Mouse (Mus musculus) c-Kit-positive CD71-positive TER-119-negative erythroid progenitor cells, embryonic 14.5 days (primary cell): Measurements from ENCODE around the gene C1qtnf7.

ENCODE experiments used
- DNase-seq: peaks from one replicate; pipeline ENCODE4 v3.0.0-alpha.2; 2013; ENCODE audit warnings: low read depth

C1qtnf7 gene

DNA sequence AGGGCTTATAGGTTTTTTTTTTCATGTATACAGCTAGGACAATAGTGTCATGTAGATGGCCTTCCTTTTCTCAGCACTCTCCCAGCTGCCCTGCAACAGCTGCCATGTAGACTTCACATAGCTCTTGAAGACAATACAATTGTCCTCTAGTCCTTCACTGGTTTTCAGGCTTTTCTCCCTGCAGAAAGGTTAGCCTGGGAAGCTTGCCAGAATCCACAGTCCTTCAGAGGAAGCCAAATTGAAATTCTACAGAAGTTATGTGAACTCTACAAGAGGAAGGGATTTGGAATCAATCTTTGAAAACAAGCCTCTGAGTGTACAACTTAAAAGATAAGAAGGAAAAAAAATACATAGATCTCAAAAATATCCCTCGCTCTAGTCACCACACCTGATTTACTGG lies 94.4 kb downstream of the C1qtnf7 start:
- DNase-seq: no peak

DNA sequence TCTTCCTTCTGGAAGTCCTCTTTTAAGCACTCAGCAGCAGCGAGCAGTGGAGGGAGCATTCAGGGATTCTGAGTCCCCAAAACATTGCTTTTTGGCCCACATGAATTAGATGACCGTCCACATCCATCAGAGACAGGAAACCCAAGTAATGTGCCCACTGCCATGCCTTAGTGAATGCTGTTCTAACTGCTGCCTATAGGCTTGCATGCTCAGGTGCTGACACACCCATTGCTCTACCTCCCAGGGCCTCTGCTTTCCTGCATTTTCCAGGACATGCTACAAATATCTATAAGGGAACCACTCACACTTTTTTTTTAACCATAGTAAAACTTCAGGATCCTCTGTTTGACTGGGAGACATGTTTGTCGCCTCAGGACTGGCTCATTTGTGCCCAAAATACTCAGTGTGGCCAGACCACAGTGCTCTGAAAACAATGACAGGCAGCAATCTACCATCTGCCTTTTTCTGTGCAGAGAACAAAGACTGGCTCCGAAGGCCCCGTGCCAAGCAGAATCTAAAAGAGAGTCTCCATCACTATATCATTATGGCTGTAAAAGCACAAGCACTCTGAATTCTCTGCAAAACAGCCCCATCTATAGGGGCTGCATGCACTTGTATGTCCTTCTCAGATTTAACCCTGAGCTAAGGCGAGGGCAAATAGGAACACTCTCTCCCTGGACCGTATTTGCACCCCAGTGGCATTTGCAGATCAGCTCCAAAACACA lies 106.4 kb downstream of the C1qtnf7 start:
- DNase-seq: no peak

DNA sequence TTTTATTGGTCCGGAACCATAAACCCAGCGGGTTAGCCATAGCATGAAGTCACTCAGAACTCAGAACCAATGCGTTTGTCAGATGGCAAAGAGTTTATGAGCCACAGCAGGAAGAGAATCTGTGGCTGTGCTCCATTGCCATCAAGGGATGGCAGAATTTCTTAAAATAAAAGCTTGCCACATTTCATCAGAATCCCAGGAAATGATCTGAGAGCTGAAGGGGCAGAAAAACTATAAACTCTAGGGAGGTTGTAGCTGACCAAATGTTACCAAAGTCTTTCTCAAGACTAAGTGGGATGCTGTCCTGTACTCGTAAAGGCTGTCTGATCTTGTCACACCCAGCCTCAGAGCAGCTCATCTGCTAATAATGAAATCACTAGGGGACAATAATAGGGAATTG lies 110.1 kb downstream of the C1qtnf7 start:
- no peak for DNase-seq

DNA sequence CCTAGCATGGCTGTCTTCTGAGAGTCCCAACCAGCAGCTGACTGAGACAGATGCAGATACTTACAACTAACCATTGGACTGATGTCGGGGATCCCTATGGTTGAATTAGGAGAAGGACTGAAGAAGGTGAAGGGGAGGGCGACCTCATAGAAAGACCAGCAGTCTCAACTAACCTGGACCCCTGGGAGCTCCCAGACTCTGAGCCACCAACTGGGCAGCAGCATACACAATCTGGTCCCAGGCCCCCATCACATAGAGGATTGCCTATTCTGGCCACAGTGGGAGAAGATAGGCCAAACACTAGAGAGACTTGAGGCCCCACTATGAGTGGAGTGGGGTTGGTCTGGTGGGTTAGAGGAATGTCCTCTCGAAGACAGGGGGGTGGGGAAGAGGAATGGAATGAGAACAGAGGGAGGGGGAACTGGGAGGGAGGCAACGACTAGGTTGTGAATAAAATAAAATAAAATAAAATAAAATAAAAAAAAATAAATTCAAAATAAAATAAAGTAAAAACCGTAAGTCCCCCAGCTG lies 118.8 kb downstream of the C1qtnf7 start:
- no peak for DNase-seq

DNA sequence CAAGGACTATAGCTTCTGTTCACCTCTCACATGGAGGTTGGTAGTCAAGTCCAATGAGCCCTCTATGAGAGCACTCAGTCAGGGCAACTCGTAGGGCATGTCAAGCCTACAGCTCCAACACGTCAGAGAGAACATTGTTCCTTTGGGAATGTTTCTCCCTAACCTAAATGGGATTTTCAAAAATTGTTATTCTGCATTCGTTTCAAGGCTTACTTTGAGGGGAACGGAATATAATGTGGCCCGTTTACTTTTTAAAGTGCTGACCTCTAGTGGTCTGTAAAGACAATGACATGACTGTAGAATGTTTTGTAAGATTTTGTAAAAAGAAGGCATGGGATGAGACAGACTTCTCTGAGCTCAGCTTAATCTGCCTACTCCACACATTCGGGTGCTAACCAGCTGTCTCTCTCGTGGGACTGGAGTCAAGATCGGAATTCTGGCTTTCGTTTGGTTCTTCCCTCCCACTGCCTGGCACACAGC lies 119.3 kb downstream of the C1qtnf7 start:
- no peak for DNase-seq

DNA sequence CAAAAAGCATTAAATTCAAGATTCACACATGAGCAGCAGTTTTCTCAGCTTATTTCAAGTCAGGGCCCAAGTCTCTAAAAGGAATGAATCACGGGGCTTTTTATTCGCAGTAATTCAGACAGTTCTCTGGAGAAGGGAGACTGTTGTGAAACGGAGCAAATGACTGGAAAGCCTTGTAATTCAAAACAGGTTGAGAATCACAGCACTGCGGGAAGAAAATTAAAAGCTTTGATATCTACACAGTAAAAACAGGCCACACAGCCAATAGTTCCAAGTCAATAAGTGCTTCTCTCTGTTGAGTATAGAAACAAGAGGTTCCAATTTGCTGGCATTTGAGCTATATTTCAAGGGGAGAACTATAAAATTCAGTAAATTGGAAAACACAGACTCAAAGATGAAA lies 129.7 kb downstream of the C1qtnf7 start:
- no peak for DNase-seq

DNA sequence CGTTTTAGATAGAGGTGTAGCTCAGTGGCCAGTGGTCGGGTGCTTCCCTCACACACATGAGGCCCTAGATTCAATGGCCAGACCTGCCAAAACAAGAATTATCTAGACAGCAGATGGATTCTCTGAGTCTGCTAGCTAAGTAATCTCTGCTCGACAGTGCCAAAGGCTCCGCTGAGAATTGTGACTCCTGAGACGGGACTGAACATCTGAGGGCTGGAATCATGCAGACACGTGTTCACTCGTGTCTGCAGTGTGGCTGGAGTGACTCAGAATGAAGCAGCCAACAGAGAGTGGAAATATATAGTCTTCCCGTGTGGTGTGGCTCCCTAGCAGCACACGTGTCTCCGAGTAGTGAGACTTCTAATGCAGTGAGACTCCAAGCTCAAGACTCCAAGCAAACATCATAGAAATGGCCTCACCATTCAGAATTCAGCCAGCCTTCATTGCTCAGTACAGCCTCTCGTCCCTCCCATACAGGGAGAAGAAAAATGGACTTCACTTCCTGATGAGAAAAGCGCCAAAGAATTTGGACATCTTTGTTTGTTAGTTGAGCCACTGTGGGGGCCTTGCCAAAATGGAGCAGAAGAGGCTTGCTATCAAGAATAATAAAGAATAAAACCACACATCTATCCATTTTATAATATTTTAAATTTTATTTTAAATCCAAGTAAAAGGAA lies 131.9 kb downstream of the C1qtnf7 start:
- no peak for DNase-seq

DNA sequence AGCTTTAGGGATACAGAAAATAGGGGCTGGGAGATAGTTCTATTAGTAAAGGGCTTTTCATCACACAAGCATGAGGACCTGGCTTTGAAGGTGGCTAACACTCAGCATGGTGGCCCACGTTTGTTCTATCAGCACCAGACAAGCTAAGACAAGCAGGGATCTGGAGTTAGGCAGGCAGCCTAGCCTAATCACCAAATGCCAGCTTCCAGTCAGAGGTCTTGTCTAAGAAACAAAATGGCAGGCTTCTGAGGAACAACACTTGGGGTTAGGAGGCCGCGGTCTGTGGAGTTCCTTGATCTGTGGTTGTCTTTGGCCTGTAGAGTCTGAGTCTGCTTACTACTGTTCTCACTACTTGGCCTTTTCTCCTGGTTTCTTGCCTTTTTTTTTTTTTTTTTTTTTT lies 146.2 kb downstream of the C1qtnf7 start:
- no peak for DNase-seq

DNA sequence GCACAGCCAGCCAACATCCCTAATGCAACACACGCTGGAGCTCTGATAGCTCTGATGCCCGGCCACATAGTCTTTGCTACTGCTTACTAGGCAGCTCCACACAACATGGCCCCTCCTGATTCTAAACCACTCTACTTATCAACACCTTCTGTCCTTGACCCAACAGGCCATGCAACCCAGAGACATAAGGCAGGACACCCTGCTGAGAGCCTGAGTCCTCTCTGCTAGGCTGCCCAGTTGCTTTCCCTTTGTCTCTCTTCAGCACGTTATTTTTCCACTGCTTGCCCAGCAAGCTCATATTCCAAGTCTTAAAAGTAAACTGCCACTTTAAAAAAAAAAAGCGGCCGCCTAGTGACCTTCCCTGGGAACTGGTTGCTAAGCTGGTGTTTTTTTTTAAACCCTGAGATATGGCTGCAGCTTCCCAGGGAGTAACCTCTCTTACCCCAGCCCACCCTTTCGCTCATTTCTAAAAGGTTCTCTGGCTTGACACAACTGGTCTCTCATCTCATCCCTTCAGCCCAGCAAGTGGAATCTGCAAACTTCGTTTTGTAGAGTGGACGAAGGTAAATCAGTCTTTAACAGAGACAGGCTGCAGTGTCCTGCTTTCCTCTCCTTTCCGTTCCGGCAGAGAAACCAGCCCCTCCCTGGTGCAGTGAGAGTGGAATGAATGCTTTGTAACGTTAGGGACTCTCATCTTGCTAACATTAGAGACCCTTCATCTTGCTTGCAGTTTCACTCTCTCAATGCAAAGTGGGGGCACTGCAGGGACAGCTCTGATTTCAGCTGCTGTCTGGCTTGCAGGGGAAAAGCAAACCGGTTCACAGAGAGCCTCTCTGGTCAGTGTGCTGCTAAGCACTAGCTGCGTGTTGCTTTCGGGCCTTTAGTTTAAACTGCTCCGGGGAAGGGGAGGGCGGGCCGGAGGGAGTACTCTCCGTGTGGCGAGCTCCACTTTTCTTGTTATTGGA lies 146.9 kb downstream of the C1qtnf7 start, which contains the start of gene Cc2d2a:
TSS of gene Cc2d2a (plus strand) at position 350 of the 965 bp plus-strand sequence.
- no peak for DNase-seq

DNA sequence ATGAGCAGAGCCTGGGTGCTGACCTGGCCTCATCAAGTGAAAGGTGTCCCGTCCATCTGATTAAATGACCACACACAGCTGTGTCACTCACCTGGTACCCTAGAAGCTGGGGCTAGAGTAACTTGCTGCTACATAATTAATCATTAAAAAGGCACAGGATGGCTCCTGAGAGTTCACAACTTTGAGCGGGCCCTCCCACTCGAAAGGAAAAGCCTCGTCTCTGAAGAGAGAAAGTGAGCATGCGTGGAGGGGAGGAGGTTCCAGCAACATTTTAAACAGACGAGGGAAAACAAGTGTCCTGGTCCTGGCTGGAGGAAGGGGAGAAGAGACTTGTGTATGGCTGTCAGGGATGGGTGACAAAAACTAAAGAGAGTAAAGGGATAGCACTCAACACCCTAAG lies 148.2 kb downstream of the C1qtnf7 start:
- DNase-seq: no peak

DNA sequence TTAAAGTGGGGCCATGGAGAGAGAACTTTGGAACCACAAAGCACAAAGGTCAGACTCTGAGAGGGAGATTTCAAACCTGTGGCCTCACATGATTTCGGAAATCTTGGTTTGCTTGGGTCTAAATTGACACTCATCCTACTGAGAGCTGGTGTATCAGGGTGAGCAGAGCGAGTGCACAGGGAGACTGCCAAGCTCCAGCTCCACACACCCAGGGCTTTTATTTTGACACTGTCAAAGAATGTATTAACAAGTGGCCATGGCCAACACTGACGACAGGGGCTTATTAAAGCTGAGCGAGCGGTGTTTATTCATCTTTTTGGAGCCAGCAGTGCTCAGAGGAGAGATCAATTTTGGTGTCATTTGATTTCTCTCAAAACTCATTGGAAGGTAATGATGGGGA lies 149.8 kb downstream of the C1qtnf7 start:
- DNase-seq: no peak
